Comparison of ENCODE assay signal across 7 mouse cellular contexts in the genomic region with DNA sequence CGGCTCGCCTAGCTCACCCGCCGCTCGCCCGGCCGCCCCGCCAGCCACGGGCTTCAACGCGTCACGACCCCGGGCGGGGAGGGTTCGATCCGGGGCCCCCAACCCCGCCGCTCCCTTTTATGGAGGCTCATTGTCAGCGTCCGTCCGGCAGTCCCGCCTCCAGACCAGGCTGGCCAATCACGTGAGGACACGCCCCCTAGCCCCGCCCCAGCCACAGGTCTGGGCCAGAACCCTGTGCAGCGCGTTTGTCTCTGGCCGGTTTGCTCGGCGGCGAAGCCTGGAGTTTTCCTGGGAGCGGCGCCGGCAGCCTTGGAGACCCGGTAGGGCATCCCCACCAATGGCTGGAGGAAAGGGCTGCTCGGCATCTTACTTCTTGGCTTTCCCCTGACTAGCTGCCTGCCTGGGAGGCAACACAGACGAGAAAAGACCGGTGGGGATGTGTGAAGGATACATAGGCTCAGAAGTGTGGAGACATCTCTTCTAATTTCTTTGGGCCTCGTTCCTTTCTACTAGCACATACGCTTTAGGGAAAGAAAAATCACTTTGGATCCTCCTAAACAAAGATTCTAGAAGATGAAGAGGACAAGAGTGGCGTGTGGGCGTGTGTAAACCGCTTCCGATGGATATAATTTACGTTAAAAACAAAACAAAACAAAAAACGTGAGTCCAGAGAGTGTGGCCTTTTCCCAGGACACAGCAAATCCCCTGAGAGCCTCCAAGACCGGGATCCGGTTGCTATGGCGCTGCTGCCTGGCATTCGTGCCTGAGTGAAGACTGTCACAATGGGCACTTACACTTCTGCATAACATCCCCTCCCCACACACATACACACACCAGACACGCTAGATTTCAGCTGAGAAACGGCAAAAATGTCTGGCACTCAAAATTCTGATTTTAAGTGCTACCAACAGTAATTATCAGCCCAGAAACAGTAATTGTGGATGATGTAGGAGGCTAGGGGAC. TPM values are rescaled to one million over a fixed set of nuclear protein-coding genes. Genes with fewer than 3 reads are reported as not detected.
DNase-seq lines count a peak whose midpoint lies in the region; ATAC-seq lines count a peak whose summit lies in the region.

Spindoc (minus strand) TSS at position 92 of the 963 bp plus-strand sequence.

- H3K27ac ChIP-seq in embryonic facial prominence, embryonic 12.5 days = peak within 1 kb of the TSS; percentile 92
- H3K27ac ChIP-seq in limb, embryonic 11.5 days (replicated peaks; ENCODE audit: low read depth, low read length) = peak within 1 kb of the TSS; percentile 92
- H3K27ac ChIP-seq in midbrain, embryonic 14.5 days (replicated peaks; ENCODE audit: low read depth, low read length) = peak within 1 kb of the TSS; percentile 92

- peaks cover 25% of the 10 kb centered on the region for H3K4me1 ChIP-seq in embryonic facial prominence, embryonic 12.5 days
- peaks cover 11% of the 10 kb centered on the region for H3K4me1 ChIP-seq in limb, embryonic 11.5 days (ENCODE audit: control insufficient read depth, insufficient read depth, low read length)
- H3K4me1 ChIP-seq in midbrain, embryonic 14.5 days (ENCODE audit: control insufficient read depth, insufficient read depth, low read length) = peaks cover 28% of the 10 kb centered on the region

- peak; percentile 99 for DNase-seq in adrenal gland, postnatal 25 days
- DNase-seq in heart, adult 11 months = peak; percentile 100
- peak; percentile 100 for DNase-seq in kidney, adult 18-20 months
- DNase-seq in limb, embryonic 11.5 days (ENCODE audit: low spot score) = peak; percentile 99
- DNase-seq in midbrain, embryonic 14.5 days = peak; percentile 98
- peak; percentile 94 to 100 for DNase-seq in spleen, adult 18-20 months

- peak within 1 kb of the TSS; percentile 64 for H3K4me2 ChIP-seq in embryonic facial prominence, embryonic 12.5 days (replicated peaks)
- H3K4me2 ChIP-seq in limb, embryonic 11.5 days (ENCODE audit: low read depth, severe bottlenecking) = peak within 1 kb of the TSS; percentile 88
- peak within 1 kb of the TSS; percentile 83 for H3K4me2 ChIP-seq in midbrain, embryonic 14.5 days (ENCODE audit: low read length)

- peak; percentile 96 for ATAC-seq in embryonic facial prominence, embryonic 12.5 days (ENCODE audit: insufficient number of reproducible peaks, insufficient read depth, low FRiP score, low TSS enrichment)
- peak; percentile 99 for ATAC-seq in limb, embryonic 11.5 days (ENCODE audit: insufficient number of reproducible peaks, low FRiP score, low TSS enrichment, low read depth)
- ATAC-seq in midbrain, embryonic 14.5 days (ENCODE audit: low FRiP score, low TSS enrichment) = peak; percentile 99

- WGBS in embryonic facial prominence, embryonic 12.5 days = under 1% methylated on average over 52 of the region's 52 CpGs
- 2% methylated on average over 50 of the region's 52 CpGs for WGBS in limb, embryonic 11.5 days
- under 1% methylated on average over 52 of the region's 52 CpGs for WGBS in midbrain, embryonic 14.5 days

- 0 out of 2 replicates have a peak, but pooled peaks cover 7% of the 10 kb centered on the region for H3K36me3 ChIP-seq in embryonic facial prominence, embryonic 12.5 days
- H3K36me3 ChIP-seq in limb, embryonic 11.5 days (ENCODE audit: control insufficient read depth, insufficient read depth, low read length) = no peaks in the 10 kb centered on the region
- H3K36me3 ChIP-seq in midbrain, embryonic 14.5 days (ENCODE audit: control insufficient read depth, insufficient read depth, low read length) = no peaks in the 10 kb centered on the region

- H3K4me3 ChIP-seq in embryonic facial prominence, embryonic 12.5 days = peak within 1 kb of the TSS; percentile 83
- H3K4me3 ChIP-seq in limb, embryonic 11.5 days (ENCODE audit: low read depth, low read length) = peak within 1 kb of the TSS; percentile 92
- H3K4me3 ChIP-seq in midbrain, embryonic 14.5 days (replicated peaks; ENCODE audit: low read depth, low read length) = peak within 1 kb of the TSS; percentile 85

- H3K9me3 ChIP-seq in embryonic facial prominence, embryonic 12.5 days = 0 out of 2 replicates have a peak, but pooled peaks cover 3% of the 10 kb centered on the region
- peaks cover 4% of the 10 kb centered on the region; the same call in 1 of the 2 replicates for H3K9me3 ChIP-seq in limb, embryonic 11.5 days (ENCODE audit: control insufficient read depth, low read length)
- no peaks in the 10 kb centered on the region for H3K9me3 ChIP-seq in midbrain, embryonic 14.5 days (ENCODE audit: control insufficient read depth, low read length)

- H3K9ac ChIP-seq in embryonic facial prominence, embryonic 12.5 days = peak within 1 kb of the TSS; percentile 98
- peak within 1 kb of the TSS; percentile 94 for H3K9ac ChIP-seq in limb, embryonic 11.5 days (ENCODE audit: low read length)
- H3K9ac ChIP-seq in midbrain, embryonic 14.5 days (replicated peaks; ENCODE audit: low read length) = peak within 1 kb of the TSS; percentile 95

- H3K27me3 ChIP-seq in embryonic facial prominence, embryonic 12.5 days = no peaks in the 10 kb centered on the region
- H3K27me3 ChIP-seq in limb, embryonic 11.5 days (ENCODE audit: control insufficient read depth, insufficient read depth, low read length) = no peaks in the 10 kb centered on the region
- H3K27me3 ChIP-seq in midbrain, embryonic 14.5 days (ENCODE audit: control insufficient read depth, insufficient read depth, low read length) = no peaks in the 10 kb centered on the region

RNA-seq across cellular contexts. Expression of gene Spindoc, which starts in this region (rescaled TPM):
- total RNA-seq in adrenal gland, postnatal 25 days (2021) = 20.9 and 21.1 TPM in 2 replicates
- 40.3 and 46.1 TPM in 2 replicates for polyA plus RNA-seq in embryonic facial prominence, embryonic 12.5 days (2016; fragmentation: Nextera tagmentation; extraction: Ambion mirVana)
- polyA plus RNA-seq in limb, embryonic 11.5 days (2014; fragmentation: Nextera tagmentation; extraction: Ambion mirVana) = 35.1 and 47.9 TPM in 2 replicates
- polyA plus RNA-seq in midbrain, embryonic 14.5 days (2014; fragmentation: Nextera tagmentation; extraction: Ambion mirVana) = 26.9 and 48.1 TPM in 2 replicates

Comparison
In these comparisons a context has a peak if more than half of its experiments do, and no peak if none do; other contexts are left out.
1. Peak in every context shown above with its lines: DNase-seq, ATAC-seq, H3K4me3 ChIP-seq and H3K27ac ChIP-seq.